Mouse (Mus musculus) forebrain, embryonic 16.5 days (tissue): ENCODE measurements around the gene Zdhhc22. TPM values are rescaled to one million over a fixed set of nuclear protein-coding genes. Genes with fewer than 3 reads are reported as not detected.

Source experiments
- ATAC-seq: fragments of 200-750 bp; cut with Nextera tagmentation; 2 replicates; pipeline ENCODE4 v1.8.0; 2017; ENCODE audit warnings: mild to moderate bottlenecking, moderate library complexity
- H3K27ac ChIP-seq: fragments of 300-500 bp; sonication (generic); 2 replicates; pipeline ENCODE4 v1.5.1; 2014; ENCODE audit warnings: low read length, control low read depth
- H3K27me3 ChIP-seq: fragments of 300-500 bp; sonication (generic); replicated peaks from 2 replicates; pipeline ENCODE4 v1.6.1; 2014; ENCODE audit warnings: low read length; ENCODE audit not compliant: control insufficient read depth, insufficient read depth
- H3K36me3 ChIP-seq: fragments of 300-500 bp; sonication (generic); 2 replicates; pipeline ENCODE4 v1.6.1; 2014; ENCODE audit not compliant: control insufficient read depth, insufficient read depth
- H3K4me1 ChIP-seq: fragments of 300-500 bp; sonication (generic); replicated peaks from 2 replicates; pipeline ENCODE4 v1.6.1; 2014; ENCODE audit warnings: low read length; ENCODE audit not compliant: control insufficient read depth, insufficient read depth
- H3K4me2 ChIP-seq: fragments of 300-500 bp; sonication (generic); 2 replicates; pipeline ENCODE4 v1.6.1; 2014; ENCODE audit warnings: mild to moderate bottlenecking, low read length, control low read depth
- H3K4me3 ChIP-seq: fragments of 300-500 bp; sonication (generic); replicated peaks from 2 replicates; pipeline ENCODE4 v1.5.1; 2014; ENCODE audit warnings: mild to moderate bottlenecking, low read length, control low read depth
- H3K9ac ChIP-seq: fragments of 300-500 bp; sonication (generic); replicated peaks from 2 replicates; pipeline ENCODE4 v1.6.1; 2014; ENCODE audit warnings: low read depth, low read length, control low read depth
- H3K9me3 ChIP-seq: fragments of 300-500 bp; sonication (generic); 2 replicates; pipeline ENCODE4 v1.6.1; 2016; ENCODE audit warnings: low read length; ENCODE audit not compliant: control insufficient read depth
- WGBS: fragments of 180-500 bp; shearing (Covaris S2); extraction: QIAGEN DNeasy Blood & Tissue Kit; methylation state at CpG from one replicate; pipeline ENCODE4 v1.1.7; 2014; 5-methylcytosine and 5-hydroxymethylcytosine counted together
- polyA plus RNA-seq: library from polyadenylated mRNA; unstranded; fragments of >200 nt; fragmentation: Nextera tagmentation; extraction: Ambion mirVana; gene quantifications from 2 replicates; pipeline ENCODE4 v1.2.1, GENCODE M21; 2015

The Zdhhc22 gene
- polyA plus RNA-seq, 1 experiment from 2014 or later = 9.4 TPM

DNA sequence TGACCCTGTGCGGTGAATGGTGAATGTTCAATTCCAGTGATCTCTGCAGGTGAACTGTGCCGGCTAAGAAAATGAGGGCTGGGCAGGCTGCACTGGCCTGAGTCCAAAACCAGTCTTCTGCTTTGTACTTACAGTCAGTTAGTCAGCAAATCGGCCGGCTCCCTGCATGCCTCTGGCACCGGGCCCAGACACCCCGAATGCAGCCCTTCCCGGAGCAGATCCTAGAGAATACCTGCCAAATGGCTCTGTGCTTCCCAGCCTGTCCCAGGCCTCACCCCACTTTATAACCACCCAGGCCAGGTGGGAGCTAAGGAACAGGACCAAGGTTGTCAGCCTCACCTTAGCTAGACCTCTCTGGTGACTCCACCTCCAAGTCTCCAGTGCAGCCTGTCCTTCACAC, 17.0 kb downstream of the Zdhhc22 start:
- Histone ChIP-seq H3K36me3 (no peaks in the 10 kb centered on the region), H3K27ac (peak overlapping the region; percentile 43), H3K4me3 (no peak overlapping the region), H3K4me1 (peaks cover 38% of the 10 kb centered on the region), H3K9me3 (no peaks in the 10 kb centered on the region), H3K9ac (no peak overlapping the region; the same call in 1 of the 2 replicates), H3K27me3 (no peaks in the 10 kb centered on the region), H3K4me2 (no peak overlapping the region)
- 15% methylated on average over 7 of the region's 7 CpGs for WGBS
- no peak for ATAC-seq

DNA sequence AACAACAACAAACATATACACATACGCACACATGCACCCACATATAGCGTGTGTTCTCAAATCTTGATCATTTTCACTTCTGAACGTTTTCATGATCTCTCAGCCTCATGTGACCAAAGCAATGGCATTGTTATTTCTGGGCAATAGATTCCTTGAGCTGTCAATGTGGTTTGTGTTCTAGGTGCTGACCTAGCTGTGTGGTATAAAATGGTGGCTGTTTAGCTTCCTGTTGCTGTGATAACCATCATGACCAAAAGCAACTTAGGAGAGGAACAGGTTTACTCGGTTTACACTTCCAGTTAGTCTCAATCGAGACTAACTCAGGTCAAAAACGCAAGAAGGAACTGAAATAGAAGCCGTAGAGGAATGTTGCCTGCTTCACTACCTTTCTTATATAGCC, 19.1 kb downstream of the Zdhhc22 start:
- H3K27me3 ChIP-seq = no peaks in the 10 kb centered on the region
- H3K9me3 ChIP-seq = no peaks in the 10 kb centered on the region
- H3K4me2 ChIP-seq = no peak overlapping the region
- ATAC-seq = no peak
- peaks cover 32% of the 10 kb centered on the region for H3K4me1 ChIP-seq
- 94% methylated on average over 7 of the region's 7 CpGs for WGBS
- no peak overlapping the region for H3K27ac ChIP-seq
- no peaks in the 10 kb centered on the region for H3K36me3 ChIP-seq
- H3K4me3 ChIP-seq = no peak overlapping the region
- H3K9ac ChIP-seq = no peak overlapping the region

DNA sequence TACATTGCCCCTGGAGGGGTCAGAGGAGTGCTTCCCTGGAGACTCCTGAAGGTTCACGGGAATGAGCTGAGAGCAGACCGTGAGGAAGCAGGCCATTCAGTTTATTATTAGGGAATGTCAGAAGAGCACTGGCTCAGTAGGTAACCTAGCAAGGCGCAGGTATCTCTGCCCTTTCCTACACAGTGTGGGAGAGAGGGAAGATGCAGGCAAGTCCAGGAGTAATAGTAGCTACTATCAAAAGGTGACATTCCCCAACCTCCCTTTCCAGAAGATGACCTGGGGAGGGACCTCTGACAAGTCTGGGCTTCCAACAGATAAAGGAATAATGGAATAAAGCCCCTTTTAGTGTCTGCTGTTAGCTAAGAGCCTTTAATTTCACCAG, 21.0 kb downstream of the Zdhhc22 start:
- WGBS = 68% methylated on average over 3 of the region's 3 CpGs
- H3K27ac ChIP-seq = no peak overlapping the region
- ATAC-seq = no peak
- no peak overlapping the region for H3K4me3 ChIP-seq
- no peaks in the 10 kb centered on the region for H3K27me3 ChIP-seq
- no peak overlapping the region for H3K9ac ChIP-seq
- H3K4me2 ChIP-seq = no peak overlapping the region
- no peaks in the 10 kb centered on the region for H3K9me3 ChIP-seq
- H3K36me3 ChIP-seq = peaks cover 3% of the 10 kb centered on the region; the same call in 1 of the 2 replicates
- peaks cover 14% of the 10 kb centered on the region for H3K4me1 ChIP-seq

DNA sequence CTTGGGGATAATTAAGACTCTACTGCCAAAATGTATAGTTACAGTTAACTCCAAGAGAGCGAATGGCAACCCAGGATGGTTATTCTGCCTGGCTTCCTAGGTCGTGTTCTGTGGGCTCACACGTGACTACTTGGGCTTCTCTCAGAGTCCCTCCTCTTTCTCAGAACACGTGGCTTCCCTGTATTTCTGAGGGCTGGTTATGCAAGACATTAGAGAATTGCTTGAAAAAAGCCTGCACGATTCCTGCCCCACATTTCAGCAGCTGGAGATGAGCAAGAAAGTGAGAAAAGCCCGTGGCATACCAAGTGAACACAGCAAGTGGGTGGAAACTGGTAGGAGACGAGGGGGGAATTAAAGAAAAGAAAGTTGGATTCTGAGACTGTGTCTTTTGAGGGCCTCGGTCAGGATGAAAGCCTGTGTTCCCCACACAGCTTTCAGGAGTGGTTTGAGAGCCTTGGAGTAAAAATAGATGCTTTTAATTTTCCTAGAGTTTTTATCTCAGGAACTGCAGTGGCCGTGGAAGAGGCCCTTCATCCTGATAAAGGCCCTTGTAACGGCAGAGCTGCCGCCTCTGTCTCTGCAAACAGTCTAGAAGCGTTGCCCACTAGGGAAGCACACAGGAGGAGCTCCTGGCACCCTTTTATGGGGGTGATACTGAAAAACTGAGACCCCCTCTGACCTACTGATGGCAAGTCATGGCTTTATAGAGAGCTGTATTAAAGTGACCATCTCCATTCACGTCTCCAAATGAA, 21.6 kb downstream of the Zdhhc22 start:
- Histone ChIP-seq H3K27ac (no peak overlapping the region), H3K4me1 (peaks cover 8% of the 10 kb centered on the region), H3K9me3 (no peaks in the 10 kb centered on the region), H3K27me3 (no peaks in the 10 kb centered on the region), H3K4me2 (no peak overlapping the region), H3K4me3 (no peak overlapping the region), H3K9ac (no peak overlapping the region), H3K36me3 (peaks cover 4% of the 10 kb centered on the region; the same call in 1 of the 2 replicates)
- WGBS = 62% methylated on average over 13 of the region's 13 CpGs
- 0 out of 2 replicates have a peak, but pooled peaks have one; percentile 20 for ATAC-seq

DNA sequence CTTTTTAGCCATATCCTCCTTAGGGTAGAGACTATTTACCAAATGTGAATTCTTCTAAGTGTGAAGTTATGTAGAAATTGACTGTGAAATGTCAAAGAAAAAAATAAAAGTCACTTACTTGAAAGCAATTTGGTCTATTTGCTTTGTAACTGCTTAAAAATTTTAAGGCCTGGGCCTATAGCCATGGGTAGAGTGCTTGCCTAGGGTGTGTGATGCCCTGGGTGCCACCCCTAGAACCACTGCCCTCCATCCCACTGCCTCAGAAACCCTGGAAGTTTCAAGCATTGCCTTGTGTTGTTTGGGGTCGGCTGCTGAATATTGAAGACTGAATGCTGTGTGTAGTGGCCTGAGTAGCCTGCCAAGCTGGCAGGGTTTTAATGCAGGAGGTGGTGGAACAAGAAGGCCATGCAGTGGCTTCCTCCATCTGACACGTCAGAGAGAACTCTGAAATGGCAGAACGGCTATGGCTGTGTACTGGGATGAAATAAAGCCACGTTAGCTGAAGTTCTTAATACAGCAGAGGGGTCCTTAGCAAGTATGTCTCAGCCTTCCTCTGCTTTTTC, 24.9 kb downstream of the Zdhhc22 start:
- 91% methylated on average over 4 of the region's 4 CpGs for WGBS
- ATAC-seq = no peak
- Histone ChIP-seq H3K9ac (no peak overlapping the region), H3K4me3 (no peak overlapping the region), H3K36me3 (peaks cover 25% of the 10 kb centered on the region), H3K27me3 (no peaks in the 10 kb centered on the region), H3K4me1 (no peaks in the 10 kb centered on the region), H3K27ac (no peak overlapping the region), H3K4me2 (no peak overlapping the region), H3K9me3 (no peaks in the 10 kb centered on the region)

DNA sequence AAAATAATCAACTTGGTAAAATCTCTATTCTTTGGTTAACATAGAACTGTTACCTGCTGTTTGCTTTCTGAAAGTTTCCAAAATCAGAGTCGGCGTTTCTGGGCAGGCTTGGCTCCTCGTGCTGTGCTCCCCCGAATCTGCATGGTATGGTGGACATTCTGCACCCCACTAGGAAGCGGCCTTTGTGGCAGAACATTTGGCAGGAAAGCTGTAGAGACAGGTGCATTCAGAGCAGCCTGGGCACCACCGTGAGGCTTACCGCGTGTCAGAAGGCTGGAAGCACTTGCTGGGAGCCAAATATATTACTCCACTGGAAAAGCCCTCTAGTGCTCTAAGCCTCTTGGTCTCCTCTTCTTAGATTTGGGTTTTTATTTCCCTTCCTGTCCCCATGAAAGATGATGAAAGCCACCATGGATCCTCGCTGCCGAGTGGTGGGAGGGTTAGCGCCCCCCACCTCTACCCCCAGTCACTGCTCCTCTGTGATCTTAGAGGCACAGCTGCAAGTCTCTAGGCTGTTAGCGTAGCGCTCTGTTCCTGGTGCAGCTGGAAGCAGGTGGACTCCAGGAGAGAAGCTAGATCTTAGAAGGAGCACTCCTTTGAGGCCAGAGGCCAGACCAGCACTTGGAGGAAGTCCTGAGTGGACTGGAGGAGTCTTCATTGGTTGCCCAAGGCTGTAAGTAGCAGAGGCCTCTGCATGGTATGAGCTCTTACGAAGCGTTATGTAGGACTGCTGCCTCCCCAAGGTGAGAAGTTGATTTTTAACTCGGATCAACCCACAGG, 25.8 kb downstream of the Zdhhc22 start:
- H3K4me1 ChIP-seq = no peaks in the 10 kb centered on the region
- no peak for ATAC-seq
- H3K4me2 ChIP-seq = no peak overlapping the region
- no peaks in the 10 kb centered on the region for H3K27me3 ChIP-seq
- H3K4me3 ChIP-seq = no peak overlapping the region
- peaks cover 32% of the 10 kb centered on the region for H3K36me3 ChIP-seq
- H3K27ac ChIP-seq = no peak overlapping the region
- no peaks in the 10 kb centered on the region for H3K9me3 ChIP-seq
- H3K9ac ChIP-seq = no peak overlapping the region
- 88% methylated on average over 16 of the region's 16 CpGs for WGBS

DNA sequence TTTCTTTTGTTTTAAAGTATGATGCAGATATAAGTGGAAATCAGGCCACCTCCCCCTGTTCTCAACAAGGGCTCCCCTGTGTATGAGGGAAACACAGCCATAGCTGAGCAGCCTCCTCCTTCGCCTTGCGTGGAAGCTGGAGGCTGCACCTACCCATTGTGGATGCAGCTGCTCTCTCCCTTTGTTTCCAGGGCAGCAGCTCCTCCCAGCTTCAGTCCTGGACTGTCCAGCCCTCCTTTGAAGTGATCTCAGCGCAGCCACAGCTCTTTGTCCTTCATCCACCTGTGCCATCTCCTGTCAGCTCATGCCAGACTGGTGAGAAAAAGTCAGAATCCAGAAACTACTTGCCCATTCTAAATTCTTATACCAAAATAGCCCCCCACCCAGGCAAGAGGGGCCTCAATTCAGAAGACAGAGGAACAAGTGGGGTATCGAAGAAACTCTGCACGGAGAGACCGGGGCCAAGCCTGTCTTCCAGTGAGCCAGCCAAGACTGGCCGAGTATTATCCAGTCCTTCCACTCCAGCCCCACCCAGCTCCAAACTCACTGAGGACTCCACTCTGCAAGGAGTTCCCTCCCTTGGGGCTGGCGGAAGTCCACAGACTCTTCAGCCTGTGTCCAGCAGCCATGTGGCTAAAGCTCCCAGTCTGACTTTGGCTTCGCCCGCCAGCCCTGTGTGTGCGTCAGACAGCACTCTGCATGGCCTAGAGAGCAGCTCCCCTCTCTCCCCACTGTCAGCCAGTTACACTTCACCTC, 28.5 kb downstream of the Zdhhc22 start:
- Histone ChIP-seq H3K9ac (no peak overlapping the region), H3K9me3 (no peaks in the 10 kb centered on the region), H3K4me3 (no peak overlapping the region), H3K27ac (no peak overlapping the region), H3K36me3 (peaks cover 46% of the 10 kb centered on the region), H3K4me2 (no peak overlapping the region), H3K4me1 (no peaks in the 10 kb centered on the region), H3K27me3 (no peaks in the 10 kb centered on the region)
- ATAC-seq = no peak
- 75% methylated on average over 11 of the region's 11 CpGs for WGBS

DNA sequence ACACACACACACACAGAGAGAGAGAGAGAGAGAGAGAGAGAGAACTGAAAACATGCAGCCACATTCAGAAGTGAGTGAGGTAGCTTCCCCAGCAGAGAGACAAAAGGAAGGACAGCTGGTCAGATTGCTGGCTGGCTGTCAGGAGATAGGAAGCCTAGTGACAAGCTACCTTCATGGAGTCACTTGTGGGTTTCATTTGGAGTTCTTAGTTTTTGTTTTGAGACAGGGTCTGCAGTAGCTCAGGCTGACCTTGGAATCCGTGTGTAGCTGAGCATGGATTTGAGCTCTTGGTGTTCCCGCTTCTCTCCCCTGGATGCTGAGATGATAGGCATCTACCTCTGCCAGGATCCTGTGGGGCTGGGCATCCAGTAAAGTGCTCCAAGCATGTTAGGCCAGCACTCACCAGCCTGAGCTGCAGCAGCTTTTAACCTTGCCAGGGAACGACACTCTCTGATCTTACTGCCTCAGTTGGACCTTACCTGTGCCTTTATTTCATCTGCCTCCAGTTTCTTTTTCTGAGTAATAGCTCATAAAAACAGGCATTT, 29.4 kb downstream of the Zdhhc22 start:
- peaks cover 46% of the 10 kb centered on the region for H3K36me3 ChIP-seq
- no peak overlapping the region for H3K9ac ChIP-seq
- no peaks in the 10 kb centered on the region for H3K4me1 ChIP-seq
- H3K27me3 ChIP-seq = no peaks in the 10 kb centered on the region
- H3K4me3 ChIP-seq = no peak overlapping the region
- ATAC-seq = no peak
- no peak overlapping the region for H3K4me2 ChIP-seq
- no peak overlapping the region for H3K27ac ChIP-seq
- 89% methylated on average over 3 of the region's 3 CpGs for WGBS
- no peaks in the 10 kb centered on the region for H3K9me3 ChIP-seq

DNA sequence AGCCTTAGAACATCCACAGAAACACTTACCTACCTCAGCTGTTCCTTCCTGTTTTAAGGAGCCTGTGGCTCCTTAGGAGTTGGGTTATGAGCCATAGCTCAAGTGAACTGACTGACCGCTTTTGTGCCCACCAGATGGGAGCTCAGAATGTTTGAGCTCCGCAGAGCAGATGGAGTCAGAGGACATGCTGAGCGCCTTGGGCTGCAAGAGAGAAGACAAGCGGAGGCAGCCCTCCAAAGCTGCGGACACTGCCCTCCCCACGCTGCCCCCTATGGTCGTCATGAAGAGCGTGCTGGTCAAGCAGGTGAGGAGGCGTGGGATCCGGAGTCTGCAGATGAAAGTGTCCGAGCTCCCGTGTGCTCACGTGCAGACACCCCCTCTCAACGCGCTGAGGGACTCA, 30.1 kb downstream of the Zdhhc22 start:
- no peaks in the 10 kb centered on the region for H3K27me3 ChIP-seq
- H3K36me3 ChIP-seq = peaks cover 50% of the 10 kb centered on the region
- H3K4me3 ChIP-seq = no peak overlapping the region
- H3K9me3 ChIP-seq = no peaks in the 10 kb centered on the region
- no peak for ATAC-seq
- no peaks in the 10 kb centered on the region for H3K4me1 ChIP-seq
- H3K4me2 ChIP-seq = no peak overlapping the region
- WGBS = 88% methylated on average over 15 of the region's 15 CpGs
- no peak overlapping the region for H3K27ac ChIP-seq
- H3K9ac ChIP-seq = no peak overlapping the region
